Mouse (Mus musculus) embryonic fibroblast, embryonic 13.5 days (primary cell): ENCODE measurements at regions not wholly inside any gene's neighbourhood (a gene's known extent, or its start where the extent isn't known, plus 50 kb on each side); places are given as distances from the start of the nearest gene placed in this dataset.
"Not testable (repeated sequence)": the region's sequence is repeated elsewhere in the genome, so short reads cannot be mapped to it uniquely, and the experiment has no call there.

Experiments
- H3K27ac ChIP-seq: 2 replicates; pipeline ENCODE4 v1.5.1; 2012; ENCODE audit warnings: low read length, control low read depth, inconsistent platforms; ENCODE audit not compliant: insufficient read depth
- H3K4me1 ChIP-seq: 2 replicates; pipeline ENCODE4 v1.6.1; 2011; ENCODE audit warnings: low read length; ENCODE audit not compliant: control insufficient read depth, insufficient read depth
- H3K4me3 ChIP-seq: 2 replicates; pipeline ENCODE4 v1.5.1; 2011; ENCODE audit warnings: mild to moderate bottlenecking, control low read depth, low read length; ENCODE audit not compliant: insufficient read depth
- CTCF ChIP-seq: IDR thresholded peaks from 2 replicates; pipeline ENCODE4 v1.5.1; 2011; ENCODE audit warnings: mild to moderate bottlenecking, control low read depth, low read length, moderate library complexity, borderline replicate concordance; ENCODE audit not compliant: insufficient read depth
- POLR2A ChIP-seq: IDR thresholded peaks from 2 replicates; pipeline ENCODE4 v1.6.1; 2011; ENCODE audit warnings: low read depth, mild to moderate bottlenecking, control low read depth, low read length, moderate library complexity

DNA sequence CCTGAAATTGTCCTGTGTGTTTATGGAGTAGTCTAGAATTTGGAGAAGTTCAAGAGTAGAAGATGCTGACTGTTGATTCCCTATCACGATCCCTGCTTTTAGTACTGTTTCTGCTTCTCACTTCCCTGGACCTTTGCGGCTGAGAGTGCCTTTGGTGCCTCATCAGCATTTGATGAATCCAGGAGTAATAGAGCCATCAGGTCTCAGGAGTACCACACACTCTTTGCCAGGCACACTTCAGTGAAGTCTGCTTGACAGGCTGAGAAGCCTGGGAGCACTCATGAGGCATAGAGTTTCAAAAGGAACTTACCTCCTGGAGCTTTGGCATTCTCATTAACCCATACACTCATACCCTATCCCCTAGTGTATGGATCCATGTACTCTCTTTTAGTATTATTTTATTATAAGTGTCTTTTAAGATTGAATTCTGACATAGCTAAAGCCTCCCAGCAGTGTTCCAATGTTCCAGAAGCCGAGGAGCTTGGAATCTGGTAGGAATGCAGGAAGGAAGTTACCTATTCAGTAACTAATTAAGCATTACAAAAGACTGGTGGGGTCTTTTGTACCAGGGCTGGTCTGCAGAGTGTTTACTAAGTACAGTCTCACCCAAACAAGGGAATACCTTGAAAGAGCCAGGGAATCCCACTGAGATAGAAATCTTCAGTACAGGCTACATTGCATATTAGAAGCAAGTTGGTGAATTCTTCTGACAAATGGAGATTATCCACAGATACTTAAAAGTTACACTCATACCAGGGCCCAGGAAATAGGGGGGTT is 139.7 kb downstream of the Tex13c3 start:
- not testable (repeated sequence) for H3K27ac ChIP-seq, H3K4me1 ChIP-seq, H3K4me3 ChIP-seq

DNA sequence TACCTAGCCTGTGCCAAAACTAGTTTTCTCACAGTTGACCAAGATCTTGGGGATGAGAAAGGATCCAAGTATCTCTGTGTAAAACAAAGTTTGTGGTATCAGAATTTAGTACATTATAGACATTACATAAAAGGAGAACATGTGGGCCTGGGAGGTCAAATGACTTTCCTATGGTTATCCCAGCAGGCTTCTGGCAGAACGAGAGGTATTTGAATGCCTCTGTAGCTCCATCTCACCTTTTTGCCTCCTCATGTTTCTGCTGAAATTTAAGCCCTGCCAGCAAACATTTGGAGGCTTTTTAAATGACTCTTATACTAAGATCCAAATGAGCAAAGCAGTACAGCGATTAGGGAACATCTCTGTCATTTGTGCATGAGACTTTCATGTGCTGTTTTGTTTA is 167.8 kb downstream of the Tex13c3 start:
- no peak for TF ChIP-seq POLR2A
- no peak for TF ChIP-seq CTCF
- H3K27ac ChIP-seq = no peak overlapping the region
- no peak overlapping the region for H3K4me3 ChIP-seq
- H3K4me1 ChIP-seq = no peaks in the 10 kb centered on the region

DNA sequence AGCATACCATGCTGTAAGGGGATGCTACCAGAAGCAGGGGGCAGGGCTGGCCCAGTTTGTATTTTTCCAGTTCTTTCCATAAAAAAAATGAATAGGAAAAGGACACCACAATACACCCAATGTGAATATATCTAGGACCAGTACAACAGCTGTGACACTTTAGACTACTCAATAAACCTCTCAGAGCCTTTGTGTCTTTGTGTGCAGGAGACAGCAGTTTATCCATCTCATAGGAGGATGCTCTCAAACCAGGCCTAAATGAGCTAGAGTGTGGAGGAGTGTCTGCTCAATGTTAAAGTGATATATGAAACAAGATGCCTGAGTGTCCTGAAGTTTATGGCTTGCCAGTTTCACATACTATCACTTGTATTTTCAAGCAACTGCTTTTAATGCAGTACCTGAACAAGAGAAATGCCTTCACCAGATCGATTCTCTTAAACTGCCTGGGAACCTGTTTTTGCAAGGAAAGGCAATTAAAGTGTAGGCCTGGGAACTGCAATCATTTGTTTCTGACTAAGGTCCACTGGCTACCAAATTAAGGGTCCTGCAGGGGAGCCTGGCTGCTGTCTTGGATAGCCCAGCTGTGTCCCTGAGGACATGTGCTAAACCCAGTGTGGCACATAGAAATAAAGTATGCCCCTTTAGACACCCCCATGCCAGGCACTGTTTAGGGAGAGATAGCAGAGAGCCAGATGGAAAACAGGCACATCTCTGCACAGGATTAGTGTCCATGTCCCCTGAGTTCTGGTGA is 169.1 kb downstream of the Tex13c3 start:
- TF ChIP-seq CTCF (no peak), POLR2A (no peak)
- Histone ChIP-seq H3K27ac (no peak overlapping the region), H3K4me3 (no peak overlapping the region), H3K4me1 (no peaks in the 10 kb centered on the region)

DNA sequence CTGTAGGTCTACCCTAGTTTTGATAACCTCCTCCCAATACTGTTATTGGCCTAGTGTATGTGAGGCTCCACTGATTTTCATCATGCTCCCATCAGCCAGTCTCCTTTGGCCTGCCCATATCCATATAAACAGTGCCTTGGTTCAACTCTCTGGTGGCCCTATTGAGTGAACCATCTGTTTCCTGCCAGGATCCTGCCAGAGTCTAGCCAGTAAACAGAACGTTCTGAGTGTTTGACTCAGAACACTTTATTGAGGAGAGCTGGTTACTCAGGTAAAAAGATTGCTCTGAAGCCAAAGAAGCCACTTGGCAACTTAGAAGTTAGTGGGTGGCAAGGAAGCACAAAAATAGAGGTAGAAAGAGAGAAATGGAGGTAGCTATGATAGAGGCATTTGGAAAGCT is 169.7 kb downstream of the Tex13c3 start:
- H3K27ac ChIP-seq = no peak overlapping the region
- no peak overlapping the region for H3K4me3 ChIP-seq
- H3K4me1 ChIP-seq = no peaks in the 10 kb centered on the region
- TF ChIP-seq CTCF = no peak
- no peak for TF ChIP-seq POLR2A

DNA sequence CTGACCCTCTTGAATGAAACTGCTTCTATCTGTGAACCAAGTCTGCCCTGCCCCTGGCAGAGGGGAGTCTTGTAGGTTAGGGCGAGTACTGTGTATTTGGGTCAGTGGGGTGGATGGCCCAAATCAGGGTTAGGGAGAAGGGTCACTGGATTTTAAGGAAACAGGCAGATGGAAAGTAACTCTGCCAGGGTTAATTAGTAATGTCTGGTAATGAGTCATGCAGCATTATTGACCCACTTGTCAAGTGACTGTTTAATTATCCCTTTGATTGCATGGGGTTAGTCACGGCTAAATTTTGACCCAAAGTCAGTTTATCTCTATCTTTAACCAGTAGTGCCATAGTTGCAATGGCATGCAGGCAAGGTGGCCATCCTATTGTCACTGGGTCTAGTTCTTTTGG is 192.9 kb downstream of the Tex13c3 start:
- Histone ChIP-seq H3K4me3 (no peak overlapping the region), H3K27ac (no peak overlapping the region)
- TF ChIP-seq POLR2A = no peak

DNA sequence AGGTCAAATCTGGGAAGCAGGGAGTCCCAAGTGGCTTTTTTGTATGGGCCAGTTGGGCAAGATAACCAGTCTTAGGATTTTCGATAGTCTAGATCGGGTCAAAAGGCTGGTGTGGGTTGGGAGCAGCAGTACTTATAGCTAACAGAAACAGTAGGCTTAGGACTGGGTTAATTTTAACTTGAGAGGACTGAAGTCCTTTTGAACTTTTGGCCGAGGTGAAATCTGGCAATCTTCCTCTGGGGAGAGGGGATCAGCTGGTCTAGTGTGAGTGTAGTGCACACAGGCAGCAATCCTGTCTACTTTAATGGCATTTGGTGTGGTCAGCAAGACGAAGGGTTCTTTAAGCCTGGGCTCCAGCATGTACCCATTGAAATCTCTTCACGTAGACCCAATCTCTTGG is 194.7 kb downstream of the Tex13c3 start:
- H3K4me3 ChIP-seq = no peak overlapping the region
- TF ChIP-seq CTCF (no peak), POLR2A (no peak)
- no peaks in the 10 kb centered on the region for H3K4me1 ChIP-seq
- H3K27ac ChIP-seq = no peak overlapping the region

More for the DNA sequence above, 192.9 kb downstream of the Tex13c3 start:
- no peaks in the 10 kb centered on the region for H3K4me1 ChIP-seq

DNA sequence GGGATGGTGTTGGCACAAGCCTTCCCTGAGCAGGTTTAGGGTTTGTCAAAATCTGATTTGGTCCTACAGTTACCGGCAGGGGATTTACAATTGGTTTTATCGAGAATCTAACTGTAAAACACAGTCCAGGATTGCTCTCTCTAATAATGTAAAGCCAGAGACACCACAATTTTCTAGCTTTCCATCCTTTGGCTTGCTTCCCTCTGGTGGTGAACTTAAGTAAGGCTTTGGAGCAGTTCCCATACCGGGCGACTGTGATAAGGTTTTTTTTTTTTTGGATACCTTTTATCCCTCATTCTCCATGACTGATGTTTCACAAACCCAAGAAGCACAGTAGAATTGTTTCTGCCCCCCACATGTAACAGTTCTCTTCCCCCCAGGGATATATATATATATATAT is 195.3 kb downstream of the Tex13c3 start:
- H3K4me1 ChIP-seq = no peaks in the 10 kb centered on the region
- no peak for TF ChIP-seq CTCF
- no peak for TF ChIP-seq POLR2A
- no peak overlapping the region for H3K4me3 ChIP-seq
- H3K27ac ChIP-seq = no peak overlapping the region

DNA sequence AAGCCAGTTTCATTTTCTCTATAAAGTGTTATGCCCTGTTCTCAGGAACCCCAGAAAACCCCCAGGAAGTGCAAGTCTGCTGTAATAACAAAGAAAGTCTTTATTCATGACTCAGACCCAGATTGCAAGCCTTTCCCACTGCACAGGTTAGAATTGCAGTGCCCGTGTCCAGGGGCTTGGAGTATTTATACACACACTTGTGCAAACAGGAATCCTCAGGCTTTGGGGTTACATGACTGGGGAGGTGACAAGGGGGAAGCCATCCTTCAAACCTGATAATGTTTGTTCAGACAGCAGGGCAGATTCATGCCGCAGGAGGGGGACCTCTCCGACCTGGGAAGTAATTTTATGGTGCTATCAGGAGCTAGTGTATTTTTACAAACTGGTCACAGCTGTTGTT is 198.0 kb downstream of the Tex13c3 start:
- Histone ChIP-seq H3K4me1 (no peaks in the 10 kb centered on the region), H3K4me3 (no peak overlapping the region), H3K27ac (no peak overlapping the region)
- TF ChIP-seq POLR2A (no peak), CTCF (no peak)

DNA sequence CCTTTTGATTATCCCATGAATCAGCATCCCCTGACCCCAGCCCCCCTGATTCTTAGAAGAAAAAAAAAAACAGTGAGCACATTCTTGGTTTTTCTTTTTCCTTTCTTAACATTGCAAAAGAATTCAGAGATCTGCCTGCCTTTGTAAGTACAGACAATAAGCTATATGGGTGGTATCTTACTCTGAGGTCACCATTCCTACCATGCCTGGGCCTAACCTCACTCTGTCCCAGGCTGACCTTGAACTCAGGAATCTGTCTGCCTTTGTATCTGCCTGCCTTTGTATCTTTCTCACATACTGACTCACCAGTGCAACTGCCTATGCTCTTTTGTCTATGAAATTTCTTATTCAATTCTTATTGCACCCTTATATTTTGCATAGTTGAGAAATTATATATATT is 216.9 kb downstream of the Tex13c3 start:
- Histone ChIP-seq H3K4me1 (no peaks in the 10 kb centered on the region), H3K27ac (no peak overlapping the region), H3K4me3 (no peak overlapping the region)
- TF ChIP-seq CTCF (no peak), POLR2A (no peak)

DNA sequence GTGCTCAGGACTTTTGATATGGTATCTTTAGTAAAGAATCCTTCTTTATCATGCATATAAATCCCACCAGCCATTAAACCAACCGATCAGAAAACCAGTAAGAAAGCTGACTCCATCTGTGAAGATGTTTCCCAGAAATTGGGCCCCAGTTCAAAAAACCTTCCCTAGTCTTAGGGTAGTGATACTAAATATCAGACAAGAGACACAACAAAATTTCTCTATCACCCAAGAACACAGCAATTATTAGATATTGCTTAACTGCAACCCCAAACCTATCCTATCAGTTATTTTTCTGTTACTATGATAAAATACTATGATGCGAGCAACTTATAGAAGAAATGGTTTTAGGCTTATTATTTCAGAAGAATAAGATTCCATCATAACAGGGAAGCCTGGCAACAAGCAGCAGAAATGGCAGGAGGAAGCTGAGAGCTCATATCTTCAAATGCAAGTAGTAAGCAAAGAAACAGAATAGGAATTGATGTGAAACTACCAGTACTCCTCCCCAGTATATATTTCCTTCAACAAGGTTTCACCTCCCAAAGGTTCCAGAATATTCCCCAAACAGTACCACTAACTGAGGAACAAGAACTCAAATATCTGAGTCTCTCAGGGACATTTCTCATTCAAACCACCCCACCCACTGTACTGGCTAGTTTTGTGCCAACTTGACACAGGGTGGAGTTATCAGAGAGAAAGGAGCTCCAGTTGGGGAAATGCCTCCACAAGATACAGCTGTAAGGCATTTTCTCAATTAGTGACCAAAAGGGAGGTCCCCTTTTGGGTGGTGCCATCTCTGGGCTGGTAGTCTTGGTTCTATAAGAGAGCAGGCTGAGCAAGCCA is 234.1 kb downstream of the Tex13c3 start:
- H3K4me1 ChIP-seq = no peaks in the 10 kb centered on the region
- H3K27ac ChIP-seq = no peak overlapping the region
- TF ChIP-seq POLR2A = no peak
- no peak for TF ChIP-seq CTCF
- no peak overlapping the region for H3K4me3 ChIP-seq
